Mouse (Mus musculus) limb, embryonic 11.5 days (tissue): ENCODE results near the gene Mtmr14. TPM values are rescaled to one million over a fixed set of nuclear protein-coding genes. Genes with fewer than 3 reads are reported as not detected.
A peak's percentile ranks its signal among the peaks of the same experiment; 100 is the strongest.

Experiments
- ATAC-seq: fragments of 200-750 bp; cut with Nextera tagmentation; 2 replicates; pipeline ENCODE4 v1.8.0; 2017; ENCODE audit warnings: low read depth; ENCODE audit not compliant: insufficient number of reproducible peaks, low FRiP score, low TSS enrichment
- DNase-seq: peaks from one replicate; pipeline ENCODE4 v3.0.0-alpha.2; 2015; ENCODE audit warnings: low spot score
- H3K27ac ChIP-seq: fragments of 300-500 bp; sonication (generic); replicated peaks from 2 replicates; pipeline ENCODE4 v1.5.1; 2014; ENCODE audit warnings: low read depth, mild to moderate bottlenecking, low read length
- H3K27me3 ChIP-seq: fragments of 300-500 bp; sonication (generic); 2 replicates; pipeline ENCODE4 v1.6.1; 2014; ENCODE audit warnings: mild to moderate bottlenecking, low read length, mixed read lengths; ENCODE audit not compliant: control insufficient read depth, insufficient read depth
- H3K36me3 ChIP-seq: fragments of 300-500 bp; sonication (generic); 2 replicates; pipeline ENCODE4 v1.6.1; 2014; ENCODE audit warnings: mild to moderate bottlenecking, low read length, moderate library complexity, mixed read lengths; ENCODE audit not compliant: control insufficient read depth, insufficient read depth
- H3K4me1 ChIP-seq: fragments of 300-500 bp; sonication (generic); 2 replicates; pipeline ENCODE4 v1.6.1; 2014; ENCODE audit warnings: low read length, mixed read lengths; ENCODE audit not compliant: control insufficient read depth, insufficient read depth
- H3K4me2 ChIP-seq: fragments of 300-500 bp; sonication (generic); 2 replicates; pipeline ENCODE4 v1.6.1; 2014; ENCODE audit warnings: low read depth, mild to moderate bottlenecking, moderate library complexity; ENCODE audit not compliant: severe bottlenecking
- H3K4me3 ChIP-seq: fragments of 300-500 bp; sonication (generic); 2 replicates; pipeline ENCODE4 v1.5.1; 2014; ENCODE audit warnings: low read depth, low read length
- H3K9ac ChIP-seq: fragments of 300-500 bp; sonication (generic); 2 replicates; pipeline ENCODE4 v1.6.1; 2014; ENCODE audit warnings: mild to moderate bottlenecking, low read length
- H3K9me3 ChIP-seq: fragments of 300-500 bp; sonication (generic); 2 replicates; pipeline ENCODE4 v1.6.1; 2016; ENCODE audit warnings: low read length; ENCODE audit not compliant: control insufficient read depth
- WGBS: fragments of 180-500 bp; shearing (Covaris S2); extraction: QIAGEN DNeasy Blood & Tissue Kit; methylation state at CpG from one replicate; pipeline ENCODE4 v1.1.7; 2014; 5-methylcytosine and 5-hydroxymethylcytosine counted together
- polyA plus RNA-seq: library from polyadenylated mRNA; unstranded; fragments of >200 nt; fragmentation: Nextera tagmentation; extraction: Ambion mirVana; gene quantifications from 2 replicates; pipeline ENCODE4 v1.2.1, GENCODE M21; 2014

Gene Mtmr14
- polyA plus RNA-seq, 1 experiment from 2014 or later, result 47.2 TPM

- Histone ChIP-seq H3K27me3 (no peaks in the 10 kb centered on the region), H3K27ac (no peak overlapping the region), H3K9ac (no peak overlapping the region), H3K4me2 (no peak overlapping the region), H3K9me3 (no peaks in the 10 kb centered on the region), H3K36me3 (0 out of 2 replicates have a peak, but pooled peaks cover under 1% of the 10 kb centered on the region), H3K4me1 (peaks cover 3% of the 10 kb centered on the region; the same call in 1 of the 2 replicates), H3K4me3 (no peak overlapping the region)
- WGBS, result 66% methylated on average over 5 of the region's 5 CpGs
- DNase-seq (no peak), ATAC-seq (no peak)
Measured at GRCm38 (mm10) chr6:113235141-113235540, 2.5 kb upstream of the Mtmr14 start.

- no peak for ATAC-seq
- peaks cover 3% of the 10 kb centered on the region; the same call in 1 of the 2 replicates for H3K4me1 ChIP-seq
- H3K9ac ChIP-seq, result peak overlapping the region; percentile 81
- H3K4me2 ChIP-seq, result peak overlapping the region; percentile 90
- DNase-seq, result no peak
- 36% methylated on average over 6 of the region's 6 CpGs for WGBS
- H3K36me3 ChIP-seq, result 0 out of 2 replicates have a peak, but pooled peaks cover 2% of the 10 kb centered on the region
- H3K27me3 ChIP-seq, result no peaks in the 10 kb centered on the region
- no peaks in the 10 kb centered on the region for H3K9me3 ChIP-seq
- H3K27ac ChIP-seq, result no peak overlapping the region
- peak overlapping the region; percentile 98 for H3K4me3 ChIP-seq
Measured at GRCm38 (mm10) chr6:113238442-113238841, 799 bp downstream of the Mtmr14 start.

GRCm38 (mm10) chr6:113242753-113243152 is 5.1 kb downstream of the Mtmr14 start:
- Histone ChIP-seq H3K4me1 (peaks cover 3% of the 10 kb centered on the region; the same call in 1 of the 2 replicates), H3K27ac (no peak overlapping the region), H3K27me3 (no peaks in the 10 kb centered on the region), H3K4me3 (no peak overlapping the region), H3K9ac (no peak overlapping the region), H3K4me2 (no peak overlapping the region), H3K36me3 (0 out of 2 replicates have a peak, but pooled peaks cover 4% of the 10 kb centered on the region), H3K9me3 (no peaks in the 10 kb centered on the region)
- no peak for ATAC-seq
- 97% methylated on average over 1 of the region's 1 CpGs for WGBS
- no peak for DNase-seq

GRCm38 (mm10) chr6:113245585-113245984 is 7.9 kb downstream of the Mtmr14 start:
- H3K4me1 ChIP-seq, result no peaks in the 10 kb centered on the region
- no peak overlapping the region for H3K4me3 ChIP-seq
- 91% methylated on average over 2 of the region's 2 CpGs for WGBS
- H3K9me3 ChIP-seq, result no peaks in the 10 kb centered on the region
- H3K36me3 ChIP-seq, result 0 out of 2 replicates have a peak, but pooled peaks cover 2% of the 10 kb centered on the region
- no peak for DNase-seq
- H3K27ac ChIP-seq, result no peak overlapping the region
- ATAC-seq, result no peak
- H3K27me3 ChIP-seq, result no peaks in the 10 kb centered on the region
- H3K9ac ChIP-seq, result no peak overlapping the region
- H3K4me2 ChIP-seq, result no peak overlapping the region

- Histone ChIP-seq H3K27ac (no peak overlapping the region), H3K9ac (no peak overlapping the region), H3K4me1 (no peaks in the 10 kb centered on the region), H3K36me3 (peaks cover 7% of the 10 kb centered on the region; the same call in 1 of the 2 replicates), H3K27me3 (no peaks in the 10 kb centered on the region), H3K9me3 (no peaks in the 10 kb centered on the region), H3K4me3 (no peak overlapping the region), H3K4me2 (no peak overlapping the region)
- DNase-seq (no peak), ATAC-seq (no peak)
- 88% methylated on average over 5 of the region's 5 CpGs for WGBS
Measured at GRCm38 (mm10) chr6:113250786-113251185, 13.1 kb downstream of the Mtmr14 start.

GRCm38 (mm10) chr6:113251921-113252320 is 14.3 kb downstream of the Mtmr14 start:
- H3K36me3 ChIP-seq, result peaks cover 9% of the 10 kb centered on the region; the same call in 1 of the 2 replicates
- H3K27me3 ChIP-seq, result no peaks in the 10 kb centered on the region
- H3K4me1 ChIP-seq, result no peaks in the 10 kb centered on the region
- no peak overlapping the region for H3K9ac ChIP-seq
- H3K9me3 ChIP-seq, result no peaks in the 10 kb centered on the region
- no peak overlapping the region for H3K4me2 ChIP-seq
- ATAC-seq, result no peak
- no peak overlapping the region for H3K27ac ChIP-seq
- no peak overlapping the region for H3K4me3 ChIP-seq
- no peak for DNase-seq

- no peak for ATAC-seq
- peaks cover 10% of the 10 kb centered on the region; the same call in 1 of the 2 replicates for H3K36me3 ChIP-seq
Measured at GRCm38 (mm10) chr6:113254899-113255298, 17.3 kb downstream of the Mtmr14 start.

GRCm38 (mm10) chr6:113261174-113261858 is 23.7 kb downstream of the Mtmr14 start:
- WGBS, result 89% methylated on average over 8 of the region's 8 CpGs
- H3K27me3 ChIP-seq, result no peaks in the 10 kb centered on the region
- no peaks in the 10 kb centered on the region for H3K9me3 ChIP-seq
- no peak overlapping the region for H3K27ac ChIP-seq
- H3K4me1 ChIP-seq, result no peaks in the 10 kb centered on the region
- H3K36me3 ChIP-seq, result peaks cover 7% of the 10 kb centered on the region
- DNase-seq, result no peak
- H3K9ac ChIP-seq, result no peak overlapping the region
- no peak overlapping the region for H3K4me2 ChIP-seq
- no peak for ATAC-seq
- no peak overlapping the region for H3K4me3 ChIP-seq

More at GRCm38 (mm10) chr6:113254899-113255298, 17.3 kb downstream of the Mtmr14 start:
- Histone ChIP-seq H3K27ac (no peak overlapping the region), H3K4me3 (no peak overlapping the region), H3K9ac (no peak overlapping the region), H3K4me1 (no peaks in the 10 kb centered on the region), H3K9me3 (no peaks in the 10 kb centered on the region), H3K4me2 (no peak overlapping the region), H3K27me3 (no peaks in the 10 kb centered on the region)
- no peak for DNase-seq
